Mouse (Mus musculus) myocyte (in vitro differentiated cells): ENCODE measurements around the gene E130114P18Rik. TPM values are rescaled to one million over a fixed set of nuclear protein-coding genes. Genes with fewer than 3 reads are reported as not detected.

ENCODE experiments used
- H3K27me3 ChIP-seq: one replicate; pipeline ENCODE4 v1.6.1; 2011; ENCODE audit not compliant: control insufficient read depth, insufficient read depth, insufficient read length
- H3K36me3 ChIP-seq: one replicate; pipeline ENCODE4 v1.6.1; 2011; ENCODE audit not compliant: control insufficient read depth, insufficient read depth
- H3K4me2 ChIP-seq: one replicate; pipeline ENCODE4 v1.6.1; 2011; ENCODE audit warnings: low read depth, control low read depth
- H3K4me3 ChIP-seq: one replicate; pipeline ENCODE4 v1.5.1; 2011; ENCODE audit warnings: mild to moderate bottlenecking, control low read depth, moderate library complexity
- H3K79me2 ChIP-seq: one replicate; pipeline ENCODE4 v1.6.1; 2011; ENCODE audit not compliant: control insufficient read depth, insufficient read depth
- H3ac ChIP-seq: one replicate; pipeline ENCODE4 v1.6.1; 2011; ENCODE audit not compliant: control insufficient read depth, insufficient read length
- CEBPB ChIP-seq: IDR thresholded peaks from 2 replicates; pipeline ENCODE4 v1.6.1; 2011; ENCODE audit warnings: mild to moderate bottlenecking, moderate library complexity; ENCODE audit not compliant: poor library complexity, insufficient read depth, severe bottlenecking
- E2F4 ChIP-seq: IDR thresholded peaks from one replicate; pipeline ENCODE4 v1.6.1; 2011; ENCODE audit warnings: mild to moderate bottlenecking, control low read depth, moderate library complexity; ENCODE audit not compliant: insufficient read depth
- MAX ChIP-seq: IDR thresholded peaks from one replicate; pipeline ENCODE4 v1.6.1; 2011; ENCODE audit warnings: low read depth, mild to moderate bottlenecking, control low read depth
- MYOD1 ChIP-seq, 3 experiments: IDR thresholded peaks; one replicate each; pipeline ENCODE4 v1.6.1; 2011; ENCODE audit warnings: control low read depth in 2 of 3, low read depth in 2 of 3, mild to moderate bottlenecking in 2 of 3, moderate library complexity in 1 of 3; ENCODE audit not compliant: insufficient read length in 2 of 3, control insufficient read depth in 1 of 3
- MYOG ChIP-seq, 3 experiments: IDR thresholded peaks; one replicate each; pipeline ENCODE4 v1.6.1; 2011; ENCODE audit warnings: control low read depth in 2 of 3, low read depth in 2 of 3, mild to moderate bottlenecking in 2 of 3; ENCODE audit not compliant: insufficient read length in 2 of 3, control insufficient read depth in 1 of 3, insufficient read depth in 1 of 3
- POLR2A ChIP-seq: IDR thresholded peaks from one replicate; pipeline ENCODE4 v1.6.1; 2011; ENCODE audit warnings: low read depth, mild to moderate bottlenecking, control low read depth, moderate library complexity; ENCODE audit not compliant: insufficient read length
- POLR2AphosphoS2 ChIP-seq: IDR thresholded peaks from one replicate; pipeline ENCODE4 v1.6.1; 2011; ENCODE audit warnings: low read depth, control low read depth; ENCODE audit not compliant: insufficient read length
- REST ChIP-seq: IDR thresholded peaks from one replicate; pipeline ENCODE4 v1.6.1; 2011; ENCODE audit warnings: mild to moderate bottlenecking, control low read depth, moderate library complexity; ENCODE audit not compliant: insufficient read depth, insufficient read length
- SRF ChIP-seq: IDR thresholded peaks from one replicate; pipeline ENCODE4 v1.6.1; 2011; ENCODE audit warnings: low read depth; ENCODE audit not compliant: control insufficient read depth, insufficient read length
- TCF12 ChIP-seq: IDR thresholded peaks from one replicate; pipeline ENCODE4 v1.6.1; 2011; ENCODE audit warnings: mild to moderate bottlenecking, control low read depth; ENCODE audit not compliant: poor library complexity, insufficient read depth, severe bottlenecking
- TCF3 ChIP-seq: IDR thresholded peaks from one replicate; pipeline ENCODE4 v1.6.1; 2011; ENCODE audit warnings: low read depth, control low read depth; ENCODE audit not compliant: insufficient read length
- USF1 ChIP-seq: IDR thresholded peaks from one replicate; pipeline ENCODE4 v1.6.1; 2011; ENCODE audit warnings: low read depth, mild to moderate bottlenecking, control low read depth, moderate library complexity
- polyA plus RNA-seq: library from polyadenylated mRNA; unstranded; fragments of >200 nt; fragmentation: generic; extraction: Trizol; gene quantifications from one replicate; pipeline ENCODE4 v1.2.1, GENCODE M21; 2012; ENCODE audit warnings: missing spikeins

E130114P18Rik gene
- polyA plus RNA-seq, 1 experiment = not detected

DNA sequence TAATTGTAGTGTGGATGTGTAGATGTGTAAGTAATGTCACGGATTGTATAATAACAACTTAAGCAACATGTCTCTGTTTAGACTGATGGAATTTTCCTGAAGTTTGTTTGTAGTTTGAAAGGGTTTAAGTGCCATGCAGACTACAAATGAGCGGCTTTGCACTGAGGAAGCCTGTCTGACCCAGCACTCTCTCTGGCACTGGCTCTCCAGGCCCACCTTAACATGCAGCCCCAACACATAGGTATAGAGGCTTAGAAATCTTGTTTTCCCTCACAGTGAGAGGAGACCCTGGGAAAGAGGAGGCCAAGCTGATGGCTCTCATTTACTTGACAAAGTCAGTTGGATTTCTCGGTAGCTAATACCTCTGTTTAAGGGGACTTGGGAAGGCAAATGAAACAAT lies 19.2 kb downstream of the E130114P18Rik start:
- H3K4me2 ChIP-seq = no peak overlapping the region
- no peaks in the 10 kb centered on the region for H3K79me2 ChIP-seq
- H3ac ChIP-seq = no peak overlapping the region
- H3K27me3 ChIP-seq = peaks cover 5% of the 10 kb centered on the region
- no peak overlapping the region for H3K4me3 ChIP-seq
- H3K36me3 ChIP-seq = no peaks in the 10 kb centered on the region
- no peak for TF ChIP-seq USF1
- TF ChIP-seq REST = no peak
- TF ChIP-seq MYOD1 (IDR thresholded peaks at IDR 0.05; ENCODE audit: control insufficient read depth in 1 of 3, insufficient read length in 2 of 3, low read depth in 2 of 3) = no peak
- TF ChIP-seq E2F4 = no peak
- no peak for TF ChIP-seq TCF3
- no peak for TF ChIP-seq SRF
- no peak for TF ChIP-seq POLR2AphosphoS2
- TF ChIP-seq TCF12 = no peak

GRCm38 (mm10) chr4:97757978-97758461 lies 19.9 kb downstream of the E130114P18Rik start:
- Histone ChIP-seq H3K79me2 (no peaks in the 10 kb centered on the region), H3K36me3 (no peaks in the 10 kb centered on the region), H3K4me2 (no peak overlapping the region), H3K27me3 (peaks cover 5% of the 10 kb centered on the region), H3K4me3 (no peak overlapping the region), H3ac (no peak overlapping the region)
- TF ChIP-seq REST = no peak

- no peak overlapping the region for H3ac ChIP-seq
- H3K27me3 ChIP-seq = peaks cover 5% of the 10 kb centered on the region
- no peak overlapping the region for H3K4me2 ChIP-seq
- TF ChIP-seq MYOD1 (IDR thresholded peaks at IDR 0.05; ENCODE audit: control insufficient read depth in 1 of 3, insufficient read length in 2 of 3, low read depth in 2 of 3) (no peak), POLR2AphosphoS2 (no peak), E2F4 (no peak), SRF (no peak), REST (no peak), MYOG (IDR thresholded peaks at IDR 0.05; ENCODE audit: control insufficient read depth in 1 of 3, insufficient read depth in 1 of 3, insufficient read length in 2 of 3, low read depth in 2 of 3) (no peak), USF1 (no peak), TCF3 (no peak), CEBPB (no peak), TCF12 (no peak), POLR2A (no peak), MAX (no peak)
- H3K36me3 ChIP-seq = no peaks in the 10 kb centered on the region
- no peak overlapping the region for H3K4me3 ChIP-seq
- no peaks in the 10 kb centered on the region for H3K79me2 ChIP-seq
Observed at GRCm38 (mm10) chr4:97757207-97757977, 20.5 kb downstream of the E130114P18Rik start.

GRCm38 (mm10) chr4:97754241-97754640 lies 23.6 kb downstream of the E130114P18Rik start:
- Histone ChIP-seq H3ac (no peak overlapping the region), H3K27me3 (peaks cover 5% of the 10 kb centered on the region), H3K4me3 (no peak overlapping the region), H3K4me2 (no peak overlapping the region), H3K79me2 (no peaks in the 10 kb centered on the region), H3K36me3 (no peaks in the 10 kb centered on the region)
- TF ChIP-seq POLR2AphosphoS2 = no peak
- TF ChIP-seq TCF12 = no peak
- TF ChIP-seq MYOD1 (IDR thresholded peaks at IDR 0.05; ENCODE audit: control insufficient read depth in 1 of 3, insufficient read length in 2 of 3, low read depth in 2 of 3) = no peak
- TF ChIP-seq CEBPB = no peak
- no peak for TF ChIP-seq POLR2A
- TF ChIP-seq TCF3 = no peak
- TF ChIP-seq SRF = no peak
- TF ChIP-seq MYOG (IDR thresholded peaks at IDR 0.05; ENCODE audit: control insufficient read depth in 1 of 3, insufficient read depth in 1 of 3, insufficient read length in 2 of 3, low read depth in 2 of 3) = no peak
- no peak for TF ChIP-seq USF1
- TF ChIP-seq E2F4 = no peak
- TF ChIP-seq MAX = no peak
- TF ChIP-seq REST = no peak

- no peak overlapping the region for H3K4me2 ChIP-seq
Observed at GRCm38 (mm10) chr4:97753521-97753920, 24.4 kb downstream of the E130114P18Rik start.

More at GRCm38 (mm10) chr4:97753521-97753920, 24.4 kb downstream of the E130114P18Rik start:
- peaks cover 5% of the 10 kb centered on the region for H3K27me3 ChIP-seq
- H3K36me3 ChIP-seq = no peaks in the 10 kb centered on the region
- H3K79me2 ChIP-seq = no peaks in the 10 kb centered on the region
- TF ChIP-seq E2F4 = no peak
- no peak for TF ChIP-seq TCF12
- TF ChIP-seq USF1 = no peak
- no peak for TF ChIP-seq REST
- no peak for TF ChIP-seq MAX
- no peak for TF ChIP-seq POLR2AphosphoS2
- no peak for TF ChIP-seq MYOG (IDR thresholded peaks at IDR 0.05; ENCODE audit: control insufficient read depth in 1 of 3, insufficient read depth in 1 of 3, insufficient read length in 2 of 3, low read depth in 2 of 3)
- TF ChIP-seq MYOD1 (IDR thresholded peaks at IDR 0.05; ENCODE audit: control insufficient read depth in 1 of 3, insufficient read length in 2 of 3, low read depth in 2 of 3) = no peak
- no peak for TF ChIP-seq POLR2A
- TF ChIP-seq SRF = no peak
- no peak for TF ChIP-seq TCF3
- no peak for TF ChIP-seq CEBPB
- H3ac ChIP-seq = no peak overlapping the region
- no peak overlapping the region for H3K4me3 ChIP-seq
